In the genomic region with DNA sequence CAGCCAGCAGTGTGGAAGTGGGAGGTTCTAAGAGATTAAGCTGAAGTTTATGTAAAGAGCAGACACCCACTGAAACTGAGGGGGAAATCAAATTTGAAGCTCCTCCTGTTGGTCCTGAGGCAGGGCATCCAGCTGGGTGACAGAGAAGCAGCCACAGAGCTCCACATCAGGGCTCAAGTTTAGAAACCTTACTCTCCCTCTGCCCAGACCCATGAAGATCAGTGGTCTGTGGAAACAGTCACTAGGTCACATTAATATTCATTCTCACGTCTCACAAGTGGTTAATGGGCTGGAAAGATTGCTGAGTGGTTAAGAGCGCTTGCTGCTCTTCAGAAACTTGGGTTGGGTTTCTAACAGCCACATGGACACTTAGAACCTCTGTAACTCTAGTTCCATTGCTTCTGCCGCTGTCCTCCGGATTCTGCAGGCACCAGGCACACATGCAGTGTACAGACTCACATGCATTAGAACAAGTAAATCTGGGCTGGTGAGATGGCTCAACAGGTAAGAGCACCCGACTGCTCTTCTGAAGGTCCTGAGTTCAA, we compare ENCODE assay signal across 10 mouse cellular contexts. TPM values are rescaled to one million over a fixed set of nuclear protein-coding genes. Genes with fewer than 3 reads are reported as not detected.
"Had no signal": no experiment of that assay in that cellular context is flagged by ENCODE, and none has a peak within 500 bp of the region (broad histone marks: within the 10 kb centered on the region; RNA-seq: fewer than 3 reads in every experiment).

No protein-coding gene starts in this region.

RNA-seq across cellular contexts. Expression of a gene that starts 3.2 kb away (rescaled TPM):
- polyA plus RNA-seq: forebrain, embryonic 16.5 days; frontal cortex, adult 2 months; heart, adult 2 months; hindbrain, embryonic 11.5 days; hindbrain, embryonic 13.5 days; limb, embryonic 10.5 days had no signal

RNA-seq across cellular contexts. Expression of a gene that starts 31.6 kb away (rescaled TPM):
- polyA plus RNA-seq: forebrain, embryonic 16.5 days; frontal cortex, adult 2 months; heart, embryonic 11.5 days; heart, embryonic 13.5 days; hindbrain, embryonic 11.5 days; hindbrain, embryonic 15.5 days; limb, embryonic 10.5 days; limb, embryonic 12.5 days had no signal
